Mouse (Mus musculus): ENCODE measurements at regions not wholly inside any gene's neighbourhood (a gene's known extent, or its start where the extent isn't known, plus 50 kb on each side); places are given as distances from the start of the nearest gene placed in this dataset.
A peak's percentile ranks its signal among the peaks of the same experiment; 100 is the strongest.

DNA sequence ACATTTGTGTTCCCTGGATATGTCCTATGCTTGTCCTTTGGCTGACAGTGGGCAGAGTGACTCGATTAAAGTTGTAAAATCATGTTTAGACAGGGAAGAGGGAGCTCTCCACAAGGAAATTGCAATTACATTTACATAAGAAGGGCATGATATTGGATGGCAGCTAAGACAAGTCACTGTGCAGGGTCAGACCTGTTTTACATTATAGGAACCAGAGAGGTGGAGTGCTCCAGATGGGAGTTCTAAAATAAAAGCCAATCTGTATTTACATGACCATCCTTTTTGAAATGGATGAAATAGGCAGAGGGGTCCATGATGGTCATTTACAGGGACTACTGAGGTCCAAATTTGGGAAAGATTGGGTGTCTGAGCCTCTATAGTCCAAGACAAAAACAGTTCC lies 1400.3 kb downstream of the Slc22a22 start:
- TF ChIP-seq CTCF (conservative IDR thresholded peaks at IDR 0.05): no peak
- H3K27ac ChIP-seq: no peak overlapping the region
- DNase-seq (ENCODE audit: low spot score in 2 of 2): no peak
- no peak overlapping the region for H3K4me3 ChIP-seq

DNA sequence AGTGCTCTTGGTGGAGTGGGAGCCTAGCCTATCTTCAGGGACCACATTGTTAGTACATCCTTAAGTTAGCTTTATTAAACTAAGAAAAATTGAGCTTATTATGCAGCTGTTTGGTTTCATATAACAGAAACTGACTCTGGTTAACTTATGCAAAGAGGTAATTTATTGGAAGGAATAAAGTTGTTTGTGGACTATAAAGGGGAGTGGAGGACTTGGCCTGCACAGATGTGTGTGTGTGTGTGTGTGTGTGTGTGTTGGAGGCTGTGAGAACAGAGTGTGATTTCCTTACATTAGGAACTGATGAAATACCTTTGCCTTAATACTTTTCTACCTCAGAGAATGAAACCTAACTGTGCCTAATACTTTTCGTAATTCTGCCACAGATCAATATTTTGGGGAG lies 1400.7 kb downstream of the Slc22a22 start:
- no peak for DNase-seq (ENCODE audit: low spot score in 2 of 2)
- TF ChIP-seq CTCF (conservative IDR thresholded peaks at IDR 0.05): no peak
- H3K4me3 ChIP-seq: no peak overlapping the region
- no peak overlapping the region for H3K27ac ChIP-seq

DNA sequence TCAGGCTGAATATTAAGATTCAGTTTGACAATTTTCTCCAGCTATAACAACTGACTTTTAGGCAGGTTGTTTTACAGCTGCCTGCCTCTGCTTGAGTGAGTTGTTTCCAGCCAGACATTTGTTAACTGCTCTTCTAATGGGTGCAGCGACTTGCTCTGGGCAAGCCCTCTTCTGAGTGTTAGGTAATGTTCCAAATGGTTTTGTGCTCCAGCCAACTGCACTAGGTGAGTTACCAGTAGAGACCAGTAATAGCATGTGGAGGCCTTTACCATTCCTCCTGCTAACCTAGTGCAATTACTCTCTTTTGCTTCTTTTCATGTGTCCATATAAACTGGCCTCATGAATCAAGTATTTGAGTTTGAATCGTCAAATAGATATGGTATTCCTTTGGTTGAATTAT lies 1407.9 kb downstream of the Slc22a22 start:
- no peak overlapping the region for H3K4me3 ChIP-seq
- no peak overlapping the region for H3K27ac ChIP-seq
- TF ChIP-seq CTCF (conservative IDR thresholded peaks at IDR 0.05): no peak
- no peak for DNase-seq (ENCODE audit: low spot score in 2 of 2)

DNA sequence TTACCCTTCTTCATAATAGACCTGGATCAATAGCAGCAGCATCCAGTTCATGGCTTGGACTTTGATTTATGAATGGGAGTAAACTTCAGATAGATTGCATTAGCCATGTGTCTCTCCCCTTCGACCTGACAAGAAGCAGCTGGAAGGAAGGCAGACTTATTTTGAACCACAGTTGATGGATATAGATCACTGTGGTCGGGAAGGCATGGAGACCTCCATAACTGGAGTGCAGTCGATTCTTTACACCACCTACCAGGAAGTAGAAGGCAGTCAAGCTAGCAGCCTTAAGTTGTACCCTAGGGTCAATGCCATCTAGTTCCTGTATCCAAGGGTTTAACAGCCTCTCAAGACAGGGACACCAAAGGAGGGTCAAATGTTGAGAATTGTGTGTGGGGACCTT lies 1410.2 kb downstream of the Slc22a22 start:
- TF ChIP-seq CTCF (conservative IDR thresholded peaks at IDR 0.05): no peak
- DNase-seq (ENCODE audit: low spot score in 2 of 2): no peak
- no peak overlapping the region for H3K27ac ChIP-seq
- no peak overlapping the region for H3K4me3 ChIP-seq

DNA sequence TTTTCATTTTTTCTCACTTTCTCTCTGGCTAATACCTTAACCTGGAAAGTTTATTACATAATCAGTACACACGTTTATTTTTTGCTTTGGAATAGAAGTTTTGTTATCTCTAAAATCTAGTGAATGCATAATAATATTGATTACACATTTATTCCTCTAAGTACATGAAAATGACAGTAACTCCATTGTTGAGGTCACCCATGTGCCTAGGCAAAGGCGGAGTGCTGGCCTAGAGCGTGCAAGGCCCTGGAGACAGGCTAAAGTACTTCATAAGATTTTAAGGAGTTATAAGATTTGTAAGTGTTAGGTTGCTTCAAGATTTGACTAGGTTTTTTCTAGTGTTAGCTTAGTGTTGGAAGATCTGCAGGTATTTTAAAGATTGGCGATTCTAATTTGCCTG lies 1410.9 kb downstream of the Slc22a22 start:
- Histone ChIP-seq H3K4me3 (no peak overlapping the region), H3K27ac (no peak overlapping the region)
- no peak for TF ChIP-seq CTCF (conservative IDR thresholded peaks at IDR 0.05)
- no peak for DNase-seq (ENCODE audit: low spot score in 2 of 2)

DNA sequence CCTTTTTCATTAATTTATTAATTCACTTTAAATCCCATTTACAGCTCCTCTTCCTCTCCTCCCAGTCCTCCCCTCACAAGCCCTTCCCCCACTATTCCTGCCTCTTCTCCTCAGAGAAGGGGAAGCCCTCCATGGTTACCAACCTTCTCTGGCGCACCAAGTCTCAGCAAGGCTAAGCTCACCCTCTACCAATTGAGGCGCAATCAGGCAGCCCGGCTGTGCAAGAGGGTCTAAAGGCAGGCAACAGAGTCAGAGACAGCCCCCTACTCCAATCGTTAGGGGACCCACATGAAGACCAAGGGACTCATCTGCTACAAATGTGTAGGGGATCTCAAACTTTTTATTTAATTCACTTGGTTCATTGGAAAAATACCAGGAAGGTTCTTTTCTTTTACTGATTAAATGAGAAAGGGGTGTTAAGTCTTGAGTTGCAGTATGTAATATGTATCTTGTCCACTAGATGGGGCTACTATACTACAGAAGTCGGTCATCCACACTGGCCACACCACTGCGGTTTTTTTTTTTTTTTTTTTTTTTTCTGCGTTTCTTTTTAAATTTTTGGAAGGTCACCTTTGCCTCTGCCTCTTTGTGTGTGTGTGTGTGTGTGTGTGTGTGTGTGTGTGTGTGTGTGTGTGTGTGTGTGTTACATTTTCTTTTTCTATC lies 1411.4 kb downstream of the Slc22a22 start:
- no peak overlapping the region for H3K4me3 ChIP-seq
- peak; percentile 5 to 32 for DNase-seq (ENCODE audit: low spot score in 2 of 2)
- H3K27ac ChIP-seq: no peak overlapping the region

DNA sequence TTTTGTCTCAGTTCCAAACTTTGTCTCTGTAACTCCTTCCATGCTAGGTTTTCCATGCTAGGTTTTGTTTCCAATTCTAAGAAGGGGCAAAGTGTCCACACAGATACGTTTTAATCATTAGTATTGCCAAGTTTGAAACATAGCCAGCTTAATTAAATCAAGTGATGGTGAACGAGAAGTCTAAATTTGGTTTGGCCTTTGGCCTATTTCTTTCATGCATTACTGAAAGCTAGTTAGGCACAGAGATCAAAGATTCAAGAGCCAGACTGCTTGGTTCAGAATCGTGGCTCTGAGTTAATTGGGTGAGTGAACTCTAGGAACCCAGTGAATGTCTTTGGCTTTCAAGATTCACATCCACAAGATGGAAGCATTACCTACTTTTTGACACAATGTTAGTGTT lies 1414.8 kb downstream of the Slc22a22 start:
- DNase-seq (ENCODE audit: low spot score in 2 of 2): no peak
- no peak for TF ChIP-seq CTCF (conservative IDR thresholded peaks at IDR 0.05)
- Histone ChIP-seq H3K4me3 (no peak overlapping the region), H3K27ac (no peak overlapping the region)

More for the DNA sequence above, 1411.4 kb downstream of the Slc22a22 start:
- peak; percentile 76 for TF ChIP-seq CTCF (conservative IDR thresholded peaks at IDR 0.05)

DNA sequence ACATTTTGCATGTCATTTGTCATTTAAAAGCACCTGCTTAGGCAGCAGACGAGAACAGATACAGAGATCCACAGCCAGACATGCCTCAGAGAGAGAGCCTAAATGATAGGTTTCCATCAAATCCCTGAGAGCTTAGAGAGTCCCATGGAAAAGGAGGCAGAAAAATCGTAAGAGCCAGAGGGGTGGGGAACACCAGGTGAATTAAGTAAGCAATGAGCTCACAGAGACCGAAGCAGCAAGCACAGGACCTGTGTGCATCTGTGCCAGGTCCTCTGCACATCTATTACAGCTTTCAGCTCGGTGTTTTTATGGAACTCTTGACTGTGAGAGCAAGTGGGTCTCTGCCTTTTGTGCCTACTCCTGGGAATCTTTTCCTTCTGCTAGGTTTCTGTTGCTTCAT lies 1416.1 kb downstream of the Slc22a22 start:
- Histone ChIP-seq H3K27ac (no peak overlapping the region), H3K4me3 (no peak overlapping the region)
- TF ChIP-seq CTCF (conservative IDR thresholded peaks at IDR 0.05): no peak
- no peak for DNase-seq (ENCODE audit: low spot score in 2 of 2)

DNA sequence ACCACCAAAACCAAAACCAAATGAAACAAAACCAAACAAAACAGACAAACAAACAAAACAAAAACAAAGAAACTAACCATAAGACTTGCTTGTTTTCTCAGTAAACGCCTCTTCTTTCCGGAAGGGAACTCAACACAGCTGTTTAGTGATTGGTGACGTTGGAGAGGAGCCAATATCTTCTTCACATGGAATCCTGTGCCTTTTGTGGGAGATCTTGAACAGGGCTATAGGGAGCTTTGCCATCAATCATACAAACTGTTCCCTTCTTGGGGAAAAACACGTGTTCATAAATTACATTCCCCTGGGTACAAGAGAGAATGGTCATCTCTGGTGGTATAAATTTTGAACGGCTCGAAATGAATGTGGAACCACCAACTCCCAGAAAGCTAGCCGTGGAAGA lies 1426.7 kb downstream of the Slc22a22 start:
- Histone ChIP-seq H3K4me3 (no peak overlapping the region), H3K27ac (no peak overlapping the region)
- no peak for DNase-seq (ENCODE audit: low spot score in 2 of 2)
- TF ChIP-seq CTCF (conservative IDR thresholded peaks at IDR 0.05): no peak

DNA sequence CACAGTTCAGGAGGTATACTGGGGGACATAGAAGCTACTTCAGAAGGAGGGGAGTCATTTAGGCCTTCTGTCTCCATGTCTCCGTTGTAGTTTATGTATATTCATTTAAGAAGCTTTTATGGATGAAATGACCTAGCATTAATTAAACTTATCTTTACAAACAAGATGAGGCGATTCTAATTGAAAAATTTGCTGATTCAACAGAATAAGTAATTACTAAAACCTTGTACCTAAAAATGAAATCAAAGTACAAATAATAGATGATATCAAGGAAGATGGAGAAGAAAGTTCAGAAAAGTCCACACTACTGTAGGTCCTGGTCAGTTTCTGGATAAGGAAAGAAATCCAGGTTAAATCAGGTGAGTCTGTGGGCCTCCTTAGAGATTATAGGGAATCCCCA lies 1429.6 kb downstream of the Slc22a22 start:
- Histone ChIP-seq H3K4me3 (no peak overlapping the region), H3K27ac (no peak overlapping the region)
- DNase-seq (ENCODE audit: low spot score in 2 of 2): no peak
- TF ChIP-seq CTCF (conservative IDR thresholded peaks at IDR 0.05): no peak

DNA sequence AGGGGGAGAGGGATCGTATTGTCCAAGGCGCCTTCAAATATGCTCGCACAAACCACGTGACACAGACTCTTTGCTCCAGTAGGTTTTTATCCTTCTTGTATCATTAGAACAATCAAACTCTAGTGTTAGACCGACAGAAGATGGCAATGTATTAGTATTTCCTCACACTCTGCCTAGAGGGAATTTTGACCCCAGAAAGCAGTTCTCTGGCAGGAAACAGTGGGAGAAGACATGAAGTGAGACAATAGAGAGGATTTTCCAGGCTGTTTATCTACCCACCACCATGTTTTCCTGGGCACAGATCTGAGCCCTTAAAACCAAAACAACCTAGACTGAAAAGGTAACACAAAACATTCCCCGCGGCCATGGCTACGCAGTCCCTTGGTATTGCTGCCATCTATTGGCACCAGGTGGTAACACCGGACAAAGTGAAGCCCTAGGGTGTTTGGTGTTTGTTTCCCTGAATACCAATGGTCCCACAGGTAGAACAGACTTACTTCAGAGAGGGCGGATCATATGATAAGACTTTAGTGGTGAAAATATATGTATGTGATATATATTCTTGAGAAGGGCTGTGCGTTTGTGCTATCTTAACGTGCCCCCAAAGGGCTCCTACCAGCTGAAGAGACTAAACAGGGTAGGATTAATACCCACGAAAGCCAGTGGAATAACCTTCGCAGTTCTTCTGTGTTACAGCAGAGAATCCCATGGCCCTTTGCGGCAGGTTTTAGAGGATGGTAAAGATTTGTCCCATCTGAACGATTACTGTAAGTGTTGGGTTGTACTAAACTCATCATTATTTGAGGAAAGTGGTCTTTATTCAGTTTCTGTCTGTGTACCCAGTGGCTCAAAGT lies 1430.5 kb downstream of the Slc22a22 start:
- peak; percentile 99 for TF ChIP-seq CTCF (conservative IDR thresholded peaks at IDR 0.05)
- peak; percentile 46 to 80 for DNase-seq (ENCODE audit: low spot score in 2 of 2)
- H3K27ac ChIP-seq: no peak overlapping the region
- H3K4me3 ChIP-seq: peak overlapping the region; percentile 34

DNA sequence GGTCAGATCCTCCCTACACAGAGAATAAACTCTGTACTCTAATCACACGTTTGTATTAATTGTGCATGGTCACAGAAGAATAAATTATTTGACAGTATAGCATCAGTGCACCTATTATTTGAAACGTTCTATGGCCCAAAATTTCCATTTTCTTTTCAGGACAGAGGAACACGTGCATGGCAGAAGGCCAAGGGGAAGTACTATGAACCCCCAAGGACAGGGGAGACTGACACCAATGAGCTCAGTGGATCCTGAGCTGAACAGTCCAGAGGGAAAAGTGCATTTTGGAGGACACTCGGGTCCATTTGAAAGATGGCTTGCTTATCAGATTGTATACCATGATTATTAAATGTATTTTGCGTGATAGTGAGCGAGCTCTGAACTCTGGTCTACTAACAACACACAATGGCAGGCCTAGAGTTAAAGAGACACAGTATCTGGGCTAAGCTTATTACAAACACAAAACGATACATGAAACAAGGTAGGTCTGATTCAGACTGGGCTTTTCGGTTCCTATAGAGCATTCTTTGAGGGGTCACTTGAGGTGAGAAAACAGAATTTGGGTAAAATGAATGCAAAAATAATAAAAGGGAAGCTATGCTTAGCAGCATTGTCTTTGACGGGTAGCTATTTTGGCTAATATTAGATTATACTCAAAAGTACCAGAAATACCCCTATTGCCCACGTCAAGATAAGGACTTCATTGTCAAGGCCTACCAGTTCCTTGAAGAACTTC lies 1431.7 kb downstream of the Slc22a22 start:
- no peak for DNase-seq (ENCODE audit: low spot score in 2 of 2)
- no peak for TF ChIP-seq CTCF (conservative IDR thresholded peaks at IDR 0.05)
- no peak overlapping the region for H3K4me3 ChIP-seq

DNA sequence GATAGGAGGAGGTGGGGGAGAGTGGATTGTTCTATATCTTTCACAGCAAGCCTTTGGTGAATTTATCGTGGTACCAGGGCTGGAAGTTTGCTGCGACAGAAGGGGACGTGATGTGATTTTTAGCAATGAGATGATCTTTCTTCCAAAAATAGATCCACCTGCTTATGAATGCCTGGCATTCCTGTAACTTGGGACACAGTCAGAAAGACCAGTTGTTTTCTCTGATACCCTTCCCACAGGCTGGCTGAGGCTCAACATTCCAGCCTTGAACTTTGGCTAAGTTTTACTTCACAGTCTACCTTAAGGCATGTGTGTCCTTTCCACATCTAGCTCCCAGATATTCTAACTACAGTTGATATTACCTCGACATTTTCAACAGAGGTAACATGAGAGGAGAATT lies 1434.1 kb downstream of the Slc22a22 start:
- DNase-seq (ENCODE audit: low spot score in 2 of 2): no peak
- H3K27ac ChIP-seq: no peak overlapping the region
- no peak for TF ChIP-seq CTCF (conservative IDR thresholded peaks at IDR 0.05)
- H3K4me3 ChIP-seq: no peak overlapping the region

More for the DNA sequence above, 1431.7 kb downstream of the Slc22a22 start:
- no peak overlapping the region for H3K27ac ChIP-seq
